Mouse (Mus musculus) heart, adult 11 months (tissue): ENCODE measurements at regions not wholly inside any gene's neighbourhood (a gene's known extent, or its start where the extent isn't known, plus 50 kb on each side); places are given as distances from the start of the nearest gene placed in this dataset.

ENCODE experiments used
- DNase-seq: peaks from one replicate; pipeline ENCODE4 v3.0.0; 2022

DNA sequence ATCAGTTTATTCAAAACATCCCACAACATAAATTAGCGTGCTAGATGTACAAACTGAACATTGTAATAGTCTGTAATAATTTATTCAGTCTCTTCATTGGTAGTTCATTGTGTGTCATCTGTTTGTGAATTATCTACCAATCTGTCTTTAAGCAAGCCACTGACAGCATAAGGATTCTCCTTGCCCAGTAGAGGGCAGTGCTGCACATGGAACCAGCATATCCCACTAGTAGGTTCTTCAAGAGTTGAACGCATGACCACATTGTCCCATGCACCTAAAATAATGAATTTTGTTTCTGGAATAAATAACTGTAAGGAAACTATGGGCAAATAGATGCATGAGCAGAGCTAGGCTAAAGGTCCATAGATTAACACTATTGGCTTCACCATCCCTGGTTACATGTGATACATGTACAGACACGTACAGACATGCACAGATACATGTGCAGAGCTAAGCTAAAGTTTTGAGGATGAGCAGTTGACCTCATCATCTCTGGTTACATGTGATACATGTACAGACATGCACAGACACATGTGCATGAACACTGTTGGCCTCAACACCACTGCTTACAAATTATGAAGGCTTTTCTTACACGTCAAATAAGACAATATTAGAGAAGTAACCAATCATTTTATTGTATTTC lies 143.0 kb upstream of the Ctnnd2 start:
- no peak for DNase-seq

DNA sequence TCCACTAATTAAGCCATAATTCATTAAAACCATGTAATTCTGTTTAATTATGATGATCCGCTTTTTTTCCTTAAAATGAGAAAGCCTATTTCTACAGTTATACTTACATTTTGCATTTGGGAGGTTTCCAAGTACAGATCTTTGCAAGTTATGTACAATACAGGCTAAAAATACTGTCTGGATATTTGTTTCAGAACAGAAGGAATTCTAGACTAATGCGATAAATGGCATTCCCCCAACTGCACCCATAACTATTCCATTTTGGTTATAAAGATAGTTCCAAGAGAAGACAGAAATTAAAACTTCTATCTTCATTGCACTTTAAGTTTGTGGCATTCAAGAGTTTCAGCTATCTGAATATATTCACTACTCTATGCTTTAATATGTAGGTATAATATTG lies 137.0 kb upstream of the Ctnnd2 start:
- DNase-seq, result no peak

DNA sequence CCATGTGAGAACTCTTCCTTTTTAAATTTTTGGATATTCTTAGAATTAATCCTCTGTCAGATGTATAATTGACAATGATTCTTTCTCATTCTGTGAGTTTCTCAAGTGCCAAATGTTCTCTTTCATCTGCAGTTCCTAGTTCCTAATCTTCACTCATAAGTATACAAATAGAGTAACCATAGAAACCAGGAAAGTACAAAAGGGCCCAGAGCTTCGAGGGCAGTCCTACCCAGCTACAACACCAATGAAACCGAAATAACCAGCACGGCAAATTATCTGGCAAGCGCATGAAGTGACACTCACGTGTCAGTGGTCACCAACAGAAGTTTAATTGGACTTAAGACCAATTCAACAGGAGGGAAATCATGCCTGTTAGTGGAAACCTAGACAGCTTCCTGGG lies 121.5 kb upstream of the Ctnnd2 start:
- no peak for DNase-seq

- peak; percentile 42 for DNase-seq
Measured at GRCm38 (mm10) chr15:30059808-30060207, 112.6 kb upstream of the Ctnnd2 start.

DNA sequence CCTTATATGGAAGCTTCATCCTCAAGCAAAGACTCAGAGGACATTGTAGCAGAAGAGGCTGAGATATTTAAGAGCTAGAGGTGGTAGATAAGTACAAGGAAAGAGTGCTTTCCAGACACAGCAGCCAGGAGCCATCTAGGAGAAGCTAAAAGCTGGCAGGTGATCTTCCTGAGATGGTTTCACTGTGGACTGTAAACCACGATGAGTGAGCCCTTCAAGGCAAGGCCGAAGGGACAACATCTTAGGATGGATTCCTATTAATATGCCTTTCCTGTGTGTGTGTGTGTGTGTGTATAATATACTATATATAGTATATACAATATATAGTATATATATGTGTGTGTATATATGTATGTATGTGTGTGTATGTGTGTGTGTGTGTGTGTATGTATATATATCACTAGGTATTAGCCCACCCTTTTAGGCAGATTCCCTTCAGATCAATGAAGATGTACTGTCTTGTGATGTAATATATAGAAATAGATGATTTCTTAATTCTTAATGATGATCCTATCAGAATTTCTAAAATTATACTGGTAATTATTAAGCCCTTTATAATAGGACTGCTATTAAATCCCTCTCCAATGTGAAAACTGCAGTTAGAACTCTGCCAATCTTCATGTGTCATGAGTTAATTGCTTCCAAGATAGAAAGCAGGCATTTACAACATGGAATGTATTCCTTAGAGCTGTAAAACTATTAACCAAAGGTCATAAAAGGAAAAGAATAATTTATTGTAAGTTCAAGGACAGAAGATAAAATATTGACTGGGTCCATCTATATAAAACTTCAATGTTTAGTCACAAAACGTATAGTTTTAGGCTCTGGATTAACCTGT lies 111.7 kb upstream of the Ctnnd2 start:
- DNase-seq, result peak; percentile 60

- peak; percentile 29 for DNase-seq
Measured at GRCm38 (mm10) chr15:30071668-30072067, 100.7 kb upstream of the Ctnnd2 start.

GRCm38 (mm10) chr15:30072301-30072700 lies 100.1 kb upstream of the Ctnnd2 start:
- peak; percentile 5 for DNase-seq

GRCm38 (mm10) chr15:30087120-30087519 lies 85.3 kb upstream of the Ctnnd2 start:
- no peak for DNase-seq

DNA sequence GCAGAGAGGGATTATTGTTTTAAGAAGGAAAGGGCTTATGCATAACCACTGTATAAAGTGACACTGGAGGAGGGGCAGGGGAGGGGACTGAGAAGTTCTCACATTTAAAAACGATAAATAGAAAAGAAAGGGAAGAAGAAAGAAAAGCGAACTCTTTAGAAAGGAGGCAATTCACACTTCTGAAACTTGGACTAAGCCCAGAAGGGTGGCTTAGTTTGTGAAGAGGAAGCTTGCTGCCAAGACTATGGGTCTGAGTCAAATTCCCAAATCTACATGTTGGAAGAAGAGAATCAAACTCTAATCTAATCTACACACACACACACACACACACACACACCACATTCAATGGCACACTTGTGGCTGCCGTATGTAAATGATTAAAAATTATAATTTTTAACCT lies 50.3 kb upstream of the Ctnnd2 start:
- no peak for DNase-seq
